Mouse (Mus musculus) erythroblast, embryonic 14.5 days (primary cell): ENCODE data around the gene Mark4. TPM values are rescaled to one million over a fixed set of nuclear protein-coding genes. Genes with fewer than 3 reads are reported as not detected.

Experiments used
- H3K27me3 ChIP-seq: 2 replicates; pipeline ENCODE4 v1.6.1; 2012; ENCODE audit warnings: inconsistent platforms; ENCODE audit not compliant: control insufficient read depth
- H3K36me3 ChIP-seq: 2 replicates; pipeline ENCODE4 v1.6.1; 2012; ENCODE audit warnings: mild to moderate bottlenecking, inconsistent platforms; ENCODE audit not compliant: control insufficient read depth
- H3K4me1 ChIP-seq: 2 replicates; pipeline ENCODE4 v1.6.1; 2012; ENCODE audit warnings: inconsistent platforms; ENCODE audit not compliant: control insufficient read depth
- H3K4me3 ChIP-seq: replicated peaks from 2 replicates; pipeline ENCODE3; 2012; ENCODE audit warnings: moderate library complexity, mild to moderate bottlenecking, inconsistent platforms
- H3K9me3 ChIP-seq: 2 replicates; pipeline ENCODE4 v1.6.1; 2012; ENCODE audit warnings: low read length, inconsistent platforms, mixed read lengths; ENCODE audit not compliant: control insufficient read depth
- GATA1 ChIP-seq: IDR thresholded peaks from 2 replicates; pipeline ENCODE4 v1.6.1; 2012; ENCODE audit warnings: low read length, inconsistent platforms, mixed read lengths
- TAL1 ChIP-seq: IDR thresholded peaks from 3 replicates; pipeline ENCODE4 v1.6.1; 2012; ENCODE audit warnings: low read length, inconsistent platforms, mixed read lengths
- polyA plus RNA-seq: library from polyadenylated mRNA; stranded (reverse); fragments of >175 nt; gene quantifications from 2 replicates; pipeline ENCODE4 v1.2.3, GENCODE M21; 2012

Mark4 gene
- polyA plus RNA-seq, 1 experiment, result 0.45 TPM

- TF ChIP-seq GATA1 (no peak), TAL1 (no peak)
- no peaks in the 10 kb centered on the region for H3K9me3 ChIP-seq
- H3K4me3 ChIP-seq, result no peak overlapping the region
- H3K36me3 ChIP-seq, result peaks cover 22% of the 10 kb centered on the region
- H3K27me3 ChIP-seq, result no peaks in the 10 kb centered on the region
- H3K4me1 ChIP-seq, result no peaks in the 10 kb centered on the region; the same call in 1 of the 2 replicates
Measured at GRCm38 (mm10) chr7:19449165-19449564, 9.5 kb downstream of the Mark4 start.

GRCm38 (mm10) chr7:19447689-19448088 lies 10.9 kb downstream of the Mark4 start:
- Histone ChIP-seq H3K36me3 (peaks cover 22% of the 10 kb centered on the region), H3K27me3 (no peaks in the 10 kb centered on the region), H3K9me3 (no peaks in the 10 kb centered on the region), H3K4me1 (peaks cover 2% of the 10 kb centered on the region), H3K4me3 (no peak overlapping the region)
- TF ChIP-seq GATA1, result no peak

GRCm38 (mm10) chr7:19444801-19445200 lies 13.8 kb downstream of the Mark4 start:
- Histone ChIP-seq H3K4me1 (peaks cover 7% of the 10 kb centered on the region), H3K4me3 (no peak overlapping the region), H3K9me3 (no peaks in the 10 kb centered on the region), H3K27me3 (no peaks in the 10 kb centered on the region), H3K36me3 (peaks cover 21% of the 10 kb centered on the region)
- no peak for TF ChIP-seq GATA1

GRCm38 (mm10) chr7:19443344-19443743 lies 15.3 kb downstream of the Mark4 start:
- Histone ChIP-seq H3K27me3 (no peaks in the 10 kb centered on the region), H3K9me3 (no peaks in the 10 kb centered on the region), H3K4me3 (no peak overlapping the region), H3K36me3 (peaks cover 18% of the 10 kb centered on the region), H3K4me1 (peaks cover 7% of the 10 kb centered on the region)
- TF ChIP-seq TAL1 (no peak), GATA1 (no peak)

- Histone ChIP-seq H3K4me1 (peaks cover 7% of the 10 kb centered on the region), H3K36me3 (peaks cover 19% of the 10 kb centered on the region), H3K4me3 (no peak overlapping the region), H3K9me3 (no peaks in the 10 kb centered on the region), H3K27me3 (no peaks in the 10 kb centered on the region)
- TF ChIP-seq GATA1, result no peak
- no peak for TF ChIP-seq TAL1
Measured at GRCm38 (mm10) chr7:19441448-19442091, 17.1 kb downstream of the Mark4 start.

GRCm38 (mm10) chr7:19437048-19437447 lies 21.6 kb downstream of the Mark4 start:
- H3K27me3 ChIP-seq, result no peaks in the 10 kb centered on the region
- TF ChIP-seq TAL1 (no peak), GATA1 (no peak)
- peaks cover 5% of the 10 kb centered on the region for H3K4me1 ChIP-seq
- peaks cover 45% of the 10 kb centered on the region for H3K36me3 ChIP-seq
- H3K9me3 ChIP-seq, result peaks cover 5% of the 10 kb centered on the region
- no peak overlapping the region for H3K4me3 ChIP-seq

GRCm38 (mm10) chr7:19436276-19436675 lies 22.3 kb downstream of the Mark4 start:
- H3K4me3 ChIP-seq, result no peak overlapping the region
- TF ChIP-seq GATA1 (no peak), TAL1 (no peak)
- H3K4me1 ChIP-seq, result no peaks in the 10 kb centered on the region
- H3K9me3 ChIP-seq, result peaks cover 5% of the 10 kb centered on the region
- no peaks in the 10 kb centered on the region for H3K27me3 ChIP-seq
- peaks cover 52% of the 10 kb centered on the region for H3K36me3 ChIP-seq

- peaks cover 5% of the 10 kb centered on the region for H3K9me3 ChIP-seq
- H3K36me3 ChIP-seq, result peaks cover 52% of the 10 kb centered on the region
Measured at GRCm38 (mm10) chr7:19432475-19432874, 26.1 kb downstream of the Mark4 start.

GRCm38 (mm10) chr7:19430402-19430801 lies 28.2 kb downstream of the Mark4 start:
- Histone ChIP-seq H3K27me3 (no peaks in the 10 kb centered on the region), H3K36me3 (peaks cover 39% of the 10 kb centered on the region), H3K4me1 (no peaks in the 10 kb centered on the region), H3K4me3 (no peak overlapping the region), H3K9me3 (peaks cover 5% of the 10 kb centered on the region)
- no peak for TF ChIP-seq TAL1
- no peak for TF ChIP-seq GATA1

More at GRCm38 (mm10) chr7:19432475-19432874, 26.1 kb downstream of the Mark4 start:
- TF ChIP-seq GATA1 (no peak), TAL1 (no peak)
- H3K4me3 ChIP-seq, result no peak overlapping the region
- no peaks in the 10 kb centered on the region for H3K4me1 ChIP-seq
- H3K27me3 ChIP-seq, result no peaks in the 10 kb centered on the region

- Histone ChIP-seq H3K4me3 (no peak overlapping the region), H3K27me3 (no peaks in the 10 kb centered on the region), H3K4me1 (no peaks in the 10 kb centered on the region), H3K9me3 (peaks cover 5% of the 10 kb centered on the region), H3K36me3 (peaks cover 35% of the 10 kb centered on the region)
- TF ChIP-seq GATA1, result no peak
- no peak for TF ChIP-seq TAL1
Measured at GRCm38 (mm10) chr7:19429726-19430125, 28.9 kb downstream of the Mark4 start.
